Mouse (Mus musculus) gastrocnemius, adult 2 months (tissue): ENCODE results near the gene Zfp697. TPM values are rescaled to one million over a fixed set of nuclear protein-coding genes. Genes with fewer than 3 reads are reported as not detected.
"Not testable (repeated sequence)": the region's sequence is repeated elsewhere in the genome, so short reads cannot be mapped to it uniquely, and the experiment has no call there.

ENCODE experiments used
- DNase-seq: peaks from one replicate; pipeline ENCODE4 v3.0.0; 2022
- H3K27ac ChIP-seq: fragments of 200-600 bp; 2 replicates; pipeline ENCODE4 v1.8.1; 2022; ENCODE audit warnings: mild to moderate bottlenecking
- H3K4me3 ChIP-seq: fragments of 200-600 bp; 2 replicates; pipeline ENCODE4 v1.8.1; 2022; ENCODE audit warnings: mild to moderate bottlenecking, moderate library complexity
- CTCF ChIP-seq: fragments of 200-600 bp; IDR thresholded peaks from 2 replicates; pipeline ENCODE4 v1.8.1; 2022; ENCODE audit warnings: antibody characterized with exemption, mild to moderate bottlenecking, moderate library complexity
- intact Hi-C: fragments of 180-260 bp; cut with DNase I; formaldehyde crosslinking; loops from one replicate; pipeline ENCODE4 v1.15.1; 2025
- total RNA-seq, 2 experiments: library from RNA; stranded (reverse); gene quantifications; 2 replicates each; pipeline ENCODE4 v1.2.3; 2021

Gene Zfp697
- total RNA-seq, 2 experiments from 2014 or later, result 1.1 to 1.6 TPM

DNA sequence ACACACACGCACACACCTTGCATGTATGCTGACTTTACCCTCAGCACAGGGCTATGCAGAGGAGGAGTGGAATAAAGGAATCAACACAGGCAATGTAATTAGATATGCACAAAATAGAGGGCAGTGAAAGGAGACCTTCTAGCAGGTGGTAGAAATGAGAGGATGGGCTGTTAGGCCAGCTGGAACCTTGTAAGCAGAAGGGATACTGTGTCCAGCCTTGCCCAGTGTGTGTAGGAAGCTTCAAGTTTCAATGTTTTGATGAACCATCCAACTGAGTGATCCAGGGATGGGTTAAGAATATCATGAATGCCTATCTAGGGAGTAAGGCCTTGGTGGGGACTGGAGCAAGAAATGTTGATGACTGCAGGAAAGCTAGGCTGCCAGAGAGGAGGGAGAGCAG, 166.2 kb downstream of the Zfp697 start:
- DNase-seq, H3K27ac ChIP-seq, H3K4me3 ChIP-seq, intact Hi-C loops: not testable (repeated sequence)

DNA sequence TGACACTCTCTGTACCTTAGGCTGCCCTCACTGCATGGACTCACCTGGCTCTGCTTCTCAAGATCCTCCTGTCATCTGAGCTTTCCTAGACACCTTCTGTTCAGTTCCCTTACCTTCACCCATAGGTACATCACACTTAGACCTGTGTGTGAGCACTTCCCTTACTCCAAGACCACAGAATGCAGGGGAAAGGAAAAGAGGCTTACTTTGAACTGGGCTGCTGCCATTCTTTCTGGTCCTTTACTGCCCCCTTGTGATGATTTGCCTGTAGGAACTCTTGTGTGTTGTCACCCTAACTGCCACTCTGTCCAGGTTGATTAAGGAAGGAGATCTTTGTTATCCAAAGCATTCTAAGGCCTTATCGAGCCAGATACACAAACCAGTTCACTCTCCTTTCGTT, 168.0 kb downstream of the Zfp697 start:
- intact Hi-C loops, DNase-seq, H3K27ac ChIP-seq, H3K4me3 ChIP-seq: not testable (repeated sequence)

DNA sequence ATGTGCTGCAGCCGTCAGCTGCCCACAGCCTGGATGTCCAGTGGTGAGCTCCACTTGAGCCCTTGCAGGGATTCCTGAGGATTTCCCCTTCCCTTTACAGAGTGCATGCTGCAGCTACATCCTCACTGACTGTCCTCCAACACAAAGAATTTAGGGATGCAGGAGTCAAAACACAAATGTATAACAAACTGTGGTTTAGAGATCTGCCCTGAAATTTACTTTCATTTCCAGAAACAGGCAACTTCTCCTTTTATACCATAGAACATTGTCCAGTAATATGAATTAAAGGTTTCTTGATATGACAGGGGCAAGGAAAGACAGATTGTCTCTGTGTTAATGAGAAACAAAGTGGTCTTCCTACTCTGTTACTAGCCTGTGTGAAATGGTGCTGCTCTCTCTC, 168.6 kb downstream of the Zfp697 start:
- DNase-seq, intact Hi-C loops, H3K4me3 ChIP-seq, H3K27ac ChIP-seq: not testable (repeated sequence)

DNA sequence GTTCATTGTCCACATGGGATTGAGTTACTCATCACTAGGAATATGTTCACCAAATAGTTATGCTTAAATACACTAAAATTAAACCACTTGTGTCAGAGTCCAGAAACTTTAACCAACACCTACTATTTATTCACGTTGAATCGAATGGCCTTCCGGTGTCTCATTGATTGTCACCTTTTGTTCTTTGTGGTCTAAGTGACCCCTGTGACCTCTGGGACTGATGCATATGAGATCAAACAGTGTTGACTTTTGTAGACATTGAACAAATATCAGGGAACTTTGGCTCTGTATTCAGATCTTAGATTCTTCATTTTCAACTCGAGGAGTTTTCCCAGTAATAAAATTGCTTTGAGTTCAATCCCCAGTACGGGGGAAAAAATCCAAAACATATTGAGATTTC, 178.4 kb downstream of the Zfp697 start:
- H3K4me3 ChIP-seq, intact Hi-C loops, DNase-seq, H3K27ac ChIP-seq: not testable (repeated sequence)

DNA sequence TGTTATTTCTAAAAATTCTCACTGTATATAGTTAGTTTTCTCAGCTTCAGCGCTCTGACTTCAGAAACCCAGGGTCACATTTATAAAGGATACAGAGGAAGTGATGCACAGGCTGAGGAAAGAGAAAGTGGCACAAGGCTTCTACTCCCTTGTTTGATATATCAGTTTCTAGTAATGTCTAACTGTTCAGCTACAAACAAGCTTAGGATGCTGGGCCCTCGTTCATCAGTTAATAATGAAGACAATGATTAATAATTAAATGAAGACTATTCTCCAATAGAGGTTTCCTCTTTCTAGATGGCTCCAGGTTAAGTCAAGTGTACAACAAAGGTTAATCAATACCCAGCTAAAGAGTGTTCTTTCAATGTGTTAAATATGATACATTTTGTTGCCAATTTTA, 181.6 kb downstream of the Zfp697 start:
- H3K27ac ChIP-seq, intact Hi-C loops, H3K4me3 ChIP-seq, DNase-seq: not testable (repeated sequence)

DNA sequence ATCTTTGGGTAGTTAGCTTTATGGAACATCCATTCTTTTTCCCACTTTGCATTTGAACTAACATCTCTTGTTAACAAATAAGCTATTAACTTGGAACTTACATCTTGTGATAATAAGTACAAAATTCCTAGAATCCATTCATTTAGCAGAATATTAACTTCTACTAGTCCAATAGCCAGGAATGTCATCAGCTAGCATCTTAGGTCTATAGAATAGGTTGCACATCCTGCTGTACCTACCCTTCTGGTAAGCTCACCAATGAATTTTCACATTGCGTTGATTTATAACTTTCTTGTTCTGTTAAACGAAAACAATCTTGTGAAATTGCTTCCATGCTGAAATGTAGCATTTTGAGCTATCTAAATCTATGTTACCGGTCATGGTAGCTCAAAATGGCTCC, 182.6 kb downstream of the Zfp697 start:
- H3K27ac ChIP-seq, H3K4me3 ChIP-seq, DNase-seq, intact Hi-C loops: not testable (repeated sequence)

DNA sequence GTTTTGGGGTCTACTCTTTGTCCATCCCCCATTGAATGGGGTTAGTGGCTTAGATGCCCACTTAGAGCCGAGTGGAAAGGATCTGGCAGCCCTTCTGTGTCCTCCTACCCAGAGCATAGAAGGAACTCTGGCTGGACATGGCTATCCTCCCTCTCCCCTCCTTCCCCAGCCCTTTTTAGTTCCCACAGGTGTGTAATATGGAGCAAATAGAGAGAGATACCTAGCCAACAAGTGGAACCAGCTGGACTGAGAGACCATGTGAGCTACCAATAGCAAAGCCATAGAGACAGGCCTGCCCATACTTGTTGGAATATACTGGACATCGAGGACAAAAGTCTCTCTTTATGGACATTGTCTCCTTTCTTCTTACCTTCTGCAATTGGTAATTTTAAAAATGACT, 185.5 kb downstream of the Zfp697 start:
- intact Hi-C loops, H3K4me3 ChIP-seq, H3K27ac ChIP-seq, DNase-seq: not testable (repeated sequence)

DNA sequence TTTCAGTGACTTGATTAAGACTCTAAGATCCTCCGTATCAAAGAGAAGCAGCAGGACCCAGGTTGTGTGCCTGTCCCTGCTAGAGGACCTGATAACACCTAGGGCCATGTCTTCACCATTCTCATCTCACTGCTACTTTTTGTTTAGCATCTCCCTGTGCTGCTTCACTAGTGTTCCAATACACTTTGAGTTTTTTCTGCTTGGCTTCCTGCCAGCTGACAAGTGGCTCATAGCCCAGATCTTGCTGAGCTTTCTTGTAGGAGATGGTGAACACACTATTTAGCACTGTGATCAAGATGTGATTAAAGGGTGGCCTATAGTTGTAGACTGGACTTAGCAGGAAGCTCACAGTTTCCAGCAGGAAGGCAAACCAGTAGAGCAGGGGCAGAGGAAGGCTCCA, 198.8 kb downstream of the Zfp697 start:
- DNase-seq, H3K4me3 ChIP-seq, intact Hi-C loops, H3K27ac ChIP-seq: not testable (repeated sequence)

DNA sequence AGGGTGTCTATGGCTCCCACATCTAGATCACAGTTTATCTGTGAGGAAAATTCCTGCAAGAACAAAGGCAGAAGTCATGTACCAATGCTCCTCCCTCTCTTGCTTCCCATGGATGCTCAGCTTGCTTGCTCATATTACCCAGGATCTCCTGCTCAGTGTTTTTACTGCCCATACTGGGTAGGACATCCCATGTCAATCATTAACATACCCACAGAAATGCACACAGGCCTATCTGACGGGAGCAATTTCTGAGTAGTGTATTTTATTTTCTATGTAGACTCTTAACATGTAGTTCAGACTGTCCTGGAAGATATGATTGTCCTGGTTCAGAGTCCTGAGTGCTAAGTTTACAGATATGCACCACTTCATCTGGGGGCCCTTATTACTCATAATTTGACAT, 199.9 kb downstream of the Zfp697 start:
- DNase-seq, intact Hi-C loops, H3K27ac ChIP-seq, H3K4me3 ChIP-seq: not testable (repeated sequence)

DNA sequence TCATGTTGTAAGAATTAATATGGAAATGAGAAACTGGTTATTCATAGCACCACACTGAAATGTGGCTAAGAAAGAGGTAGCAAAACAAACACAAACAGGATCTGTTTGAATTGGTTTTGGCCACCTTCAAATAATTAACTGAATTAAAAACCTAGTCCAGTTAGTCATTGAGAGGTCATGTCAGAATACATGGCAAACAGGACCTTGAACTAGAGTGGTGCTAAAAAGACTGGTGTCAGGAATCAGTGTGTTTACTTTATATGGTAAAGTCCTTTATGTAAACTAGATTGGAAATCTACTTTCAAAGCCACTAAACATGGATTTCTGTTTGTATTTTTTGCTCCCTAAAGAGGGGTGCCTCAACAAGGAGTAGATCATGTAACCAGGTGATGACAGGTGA, 200.4 kb downstream of the Zfp697 start:
- DNase-seq, intact Hi-C loops, H3K27ac ChIP-seq, H3K4me3 ChIP-seq: not testable (repeated sequence)

DNA sequence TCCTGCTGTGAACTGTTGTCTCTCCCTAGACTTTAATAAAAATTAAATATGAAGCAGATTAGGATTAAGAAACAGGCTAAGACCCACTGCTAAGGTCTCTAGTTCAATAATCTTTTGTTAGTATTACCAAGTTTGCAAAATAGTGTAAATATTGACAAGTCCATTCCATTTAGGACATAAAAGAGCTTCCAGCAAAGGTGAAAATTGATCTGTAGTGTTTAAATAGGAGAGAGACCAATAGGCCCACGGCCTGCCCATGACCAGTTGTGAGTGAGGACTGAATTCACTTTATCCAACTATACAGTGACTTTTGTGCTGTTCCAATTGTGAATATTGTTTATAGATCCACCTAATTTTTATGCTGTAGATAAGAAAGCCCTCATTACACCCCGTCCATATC, 205.5 kb downstream of the Zfp697 start:
- DNase-seq, result no peak
- intact Hi-C loops, result no loop called here
- Histone ChIP-seq H3K27ac (no peak overlapping the region), H3K4me3 (no peak overlapping the region)
- TF ChIP-seq CTCF, result no peak

DNA sequence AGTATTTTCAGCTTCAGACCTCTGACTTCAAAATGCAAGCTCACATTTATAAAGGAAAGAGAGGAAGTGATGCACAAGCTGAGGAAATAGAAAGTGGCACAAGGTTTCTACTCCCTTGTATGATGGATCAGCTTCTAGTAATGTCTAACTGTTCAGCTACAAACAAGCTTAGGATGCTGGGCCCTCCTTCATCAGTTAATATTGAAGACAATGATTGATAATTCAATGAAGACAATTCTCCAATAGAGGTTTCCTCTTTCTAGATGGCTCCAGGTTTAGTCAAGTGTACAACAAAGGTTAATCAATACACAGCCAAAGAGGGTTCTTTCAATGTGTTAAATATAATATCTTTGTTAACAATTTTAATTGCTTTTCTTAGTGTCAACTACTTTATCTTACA, 206.4 kb downstream of the Zfp697 start, which contains the start of gene Gm10681:
Gene Gm10681, minus strand, starts transcription at position 101 of the 400 bp plus-strand sequence.
- TF ChIP-seq CTCF, result no peak
- no peak for DNase-seq
- intact Hi-C loops, result no loop called here
- Histone ChIP-seq H3K27ac (no peak within 1 kb of the TSS), H3K4me3 (no peak within 1 kb of the TSS)

DNA sequence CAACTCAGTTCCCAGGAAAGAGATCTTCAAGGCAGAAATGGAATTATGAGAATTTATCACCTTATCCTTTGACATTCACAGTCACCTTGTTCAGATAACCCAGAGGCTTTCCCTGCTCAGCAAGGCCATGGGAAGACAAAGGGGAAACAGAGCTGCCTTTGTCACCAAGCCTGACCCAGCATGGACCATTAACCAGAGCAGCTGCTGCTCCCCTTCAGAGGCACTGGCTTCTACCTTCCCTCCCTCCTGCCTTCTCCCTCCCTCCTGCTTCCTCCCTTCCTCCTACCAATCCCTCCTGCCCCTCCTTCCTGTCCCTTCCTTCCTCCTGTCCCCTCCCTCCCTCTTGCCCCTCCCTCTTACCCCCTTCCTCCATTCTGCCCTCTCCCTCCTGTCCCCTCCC, 231.3 kb downstream of the Zfp697 start:
- DNase-seq, H3K4me3 ChIP-seq, intact Hi-C loops, H3K27ac ChIP-seq: not testable (repeated sequence)

DNA sequence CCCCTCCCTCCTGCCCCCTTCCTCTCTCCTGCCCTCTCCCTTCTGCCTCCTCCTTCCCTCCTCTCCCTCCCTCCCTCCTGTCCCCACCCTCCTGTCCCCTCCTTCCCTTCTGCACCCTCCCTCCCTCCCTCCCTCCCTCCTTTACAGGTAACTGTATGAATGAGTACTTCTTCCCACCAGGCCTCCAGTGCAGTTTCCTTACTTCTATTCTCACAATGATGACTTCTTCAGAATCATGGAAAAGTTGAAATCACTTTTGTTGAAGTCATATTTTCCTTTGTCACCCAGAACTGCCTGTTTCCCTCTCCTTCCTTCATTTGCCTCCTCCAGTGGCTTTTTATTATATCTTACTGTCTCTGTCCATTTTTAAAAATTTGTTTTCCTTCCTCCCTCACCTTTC, 231.7 kb downstream of the Zfp697 start:
- H3K4me3 ChIP-seq, result no peak overlapping the region
- no peak for TF ChIP-seq CTCF
- intact Hi-C loops, result no loop called here
- H3K27ac ChIP-seq, result no peak overlapping the region
- no peak for DNase-seq

DNA sequence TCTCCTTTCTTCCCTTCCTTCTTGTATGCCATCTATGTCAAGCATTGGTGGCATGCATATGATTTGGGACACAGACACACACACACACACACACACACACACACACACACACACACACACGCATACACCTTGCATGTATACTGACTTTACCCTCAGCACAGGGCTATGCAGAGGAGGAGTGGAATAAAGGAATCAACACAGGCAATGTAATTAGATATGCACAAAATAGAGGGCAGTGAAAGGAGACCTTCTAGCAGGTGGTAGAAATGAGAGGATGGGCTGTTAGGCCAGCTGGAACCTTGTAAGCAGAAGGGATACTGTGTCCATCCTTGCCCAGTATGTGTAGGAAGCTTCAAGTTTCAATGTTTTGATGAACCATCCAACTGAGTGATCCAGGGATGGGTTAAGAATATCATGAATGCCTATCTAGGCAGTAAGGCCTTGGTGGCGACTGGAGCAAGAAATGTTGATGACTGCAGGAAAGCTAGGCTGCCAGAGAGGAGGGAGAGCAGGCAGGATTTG, 232.2 kb downstream of the Zfp697 start:
- H3K27ac ChIP-seq, DNase-seq, H3K4me3 ChIP-seq, intact Hi-C loops: not testable (repeated sequence)
